Mouse (Mus musculus) spleen, adult 2 months (tissue): ENCODE data around the gene Slc45a1.

Experiments used
- CTCF ChIP-seq: fragments of 200-500 bp; IDR thresholded peaks from 2 replicates; pipeline ENCODE4 v1.5.1; 2011; ENCODE audit warnings: mild to moderate bottlenecking, inconsistent platforms; ENCODE audit not compliant: insufficient read depth, insufficient read length, insufficient replicate concordance; ENCODE audit errors: extremely low read depth
- POLR2A ChIP-seq: fragments of 200-500 bp; IDR thresholded peaks from 2 replicates; pipeline ENCODE4 v1.6.1; 2011; ENCODE audit warnings: low read depth, low read length, inconsistent platforms

GRCm38 (mm10) chr4:150635568-150635967, 16.4 kb downstream of the Slc45a1 start:
- no peak for TF ChIP-seq POLR2A
- TF ChIP-seq CTCF, result no peak
